Mouse (Mus musculus) limb, embryonic 14.5 days (tissue): Measurements from ENCODE around the gene Tnpo2. TPM values are rescaled to one million over a fixed set of nuclear protein-coding genes. Genes with fewer than 3 reads are reported as not detected.

ENCODE experiments used
- ATAC-seq: fragments of 200-750 bp; cut with Nextera tagmentation; 2 replicates; pipeline ENCODE4 v1.8.0; 2017; ENCODE audit warnings: low read depth, moderate number of reproducible peaks, moderate TSS enrichment; ENCODE audit not compliant: low FRiP score
- DNase-seq: peaks from one replicate; pipeline ENCODE4 v3.0.0-alpha.2; 2015; ENCODE audit warnings: low spot score
- H3K27ac ChIP-seq: fragments of 300-500 bp; sonication (generic); replicated peaks from 2 replicates; pipeline ENCODE4 v1.5.1; 2014; ENCODE audit warnings: low read depth, mild to moderate bottlenecking, low read length, moderate library complexity, mixed read lengths
- H3K27me3 ChIP-seq: fragments of 300-500 bp; sonication (generic); 2 replicates; pipeline ENCODE4 v1.6.1; 2014; ENCODE audit warnings: low read length, mixed read lengths; ENCODE audit not compliant: control insufficient read depth, insufficient read depth
- H3K36me3 ChIP-seq: fragments of 300-500 bp; sonication (generic); 2 replicates; pipeline ENCODE4 v1.6.1; 2014; ENCODE audit warnings: mild to moderate bottlenecking, low read length, moderate library complexity, mixed read lengths; ENCODE audit not compliant: control insufficient read depth, insufficient read depth
- H3K4me1 ChIP-seq: fragments of 300-500 bp; sonication (generic); 2 replicates; pipeline ENCODE4 v1.6.1; 2014; ENCODE audit warnings: antibody characterized with exemption, low read length, mixed read lengths; ENCODE audit not compliant: control insufficient read depth, insufficient read depth
- H3K4me2 ChIP-seq: fragments of 300-500 bp; sonication (generic); replicated peaks from 2 replicates; pipeline ENCODE4 v1.6.1; 2014; ENCODE audit warnings: low read depth, mild to moderate bottlenecking, low read length, moderate library complexity; ENCODE audit not compliant: severe bottlenecking
- H3K4me3 ChIP-seq: fragments of 300-500 bp; sonication (generic); replicated peaks from 2 replicates; pipeline ENCODE4 v1.5.1; 2014; ENCODE audit warnings: low read length
- H3K9ac ChIP-seq: fragments of 300-500 bp; sonication (generic); 2 replicates; pipeline ENCODE4 v1.6.1; 2014; ENCODE audit warnings: mild to moderate bottlenecking, low read depth, low read length, moderate library complexity; ENCODE audit not compliant: severe bottlenecking
- H3K9me3 ChIP-seq: fragments of 300-500 bp; sonication (generic); 2 replicates; pipeline ENCODE4 v1.6.1; 2016; ENCODE audit warnings: low read length; ENCODE audit not compliant: control insufficient read depth
- POLR2A ChIP-seq: fragments of 200-500 bp; IDR thresholded peaks from 2 replicates; pipeline ENCODE4 v1.8.0; 2012; ENCODE audit warnings: inconsistent platforms, mild to moderate bottlenecking, moderate library complexity, borderline replicate concordance; ENCODE audit not compliant: insufficient read depth, insufficient read length; ENCODE audit errors: extremely low read depth
- WGBS: fragments of 180-500 bp; shearing (Covaris S2); extraction: QIAGEN DNeasy Blood & Tissue Kit; methylation state at CpG from one replicate; pipeline ENCODE4 v1.1.7; 2014; 5-methylcytosine and 5-hydroxymethylcytosine counted together
- polyA plus RNA-seq, 2 experiments: library from polyadenylated mRNA; depleted of rRNA in 1 of 2; stranded (reverse) in 1 of 2; unstranded in 1 of 2; fragments of >200 nt; fragmentation: Nextera tagmentation in 1 of 2; extraction: Ambion mirVana in 1 of 2; gene quantifications; 2 replicates each; pipeline versions ENCODE4 v1.2.1 to v1.2.3; 2012 to 2014

The Tnpo2 gene
- polyA plus RNA-seq, 2 experiments, result 18.0 to 89.9 TPM

DNA sequence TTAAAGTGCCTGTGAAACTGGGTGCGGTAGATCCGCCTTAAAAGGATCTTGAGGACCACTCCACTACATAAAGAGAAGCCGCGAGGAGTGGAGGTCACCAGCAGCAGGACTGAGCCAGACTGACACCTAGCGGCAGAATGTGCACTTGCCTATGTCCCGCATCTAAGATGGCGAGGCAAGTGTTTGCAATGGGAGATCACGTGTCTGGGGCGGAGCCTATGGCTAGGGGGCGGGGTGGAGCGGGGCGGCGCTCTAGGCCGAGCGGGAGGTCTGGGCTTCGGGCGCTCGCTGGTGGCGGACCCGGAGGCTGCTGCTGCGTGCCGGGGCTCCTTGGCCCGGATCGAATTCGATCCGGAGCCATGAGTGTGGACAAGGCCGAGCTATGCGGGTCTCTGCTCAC lies 46.4 kb upstream of the Tnpo2 start, which contains the start of gene Hook2:
Gene Hook2, plus strand, starts transcription at position 255 of the 400 bp plus-strand sequence.
- TF ChIP-seq POLR2A, result peak; percentile 70; the same call in 1 of the 2 replicates
- peak within 1 kb of the TSS; percentile 67 for H3K4me3 ChIP-seq
- ATAC-seq, result peak; percentile 94
- peak within 1 kb of the TSS; percentile 75 for H3K4me2 ChIP-seq
- H3K9ac ChIP-seq, result peak within 1 kb of the TSS; percentile 69
- 0 out of 2 replicates have a peak, but pooled peaks cover 6% of the 10 kb centered on the region for H3K36me3 ChIP-seq
- 5% methylated on average over 26 of the region's 28 CpGs for WGBS
- no peaks in the 10 kb centered on the region for H3K9me3 ChIP-seq
- peak; percentile 98 for DNase-seq
- peak within 1 kb of the TSS; percentile 44; the same call in 1 of the 2 replicates for H3K27ac ChIP-seq
- H3K27me3 ChIP-seq, result no peaks in the 10 kb centered on the region
- H3K4me1 ChIP-seq, result peaks cover 11% of the 10 kb centered on the region

DNA sequence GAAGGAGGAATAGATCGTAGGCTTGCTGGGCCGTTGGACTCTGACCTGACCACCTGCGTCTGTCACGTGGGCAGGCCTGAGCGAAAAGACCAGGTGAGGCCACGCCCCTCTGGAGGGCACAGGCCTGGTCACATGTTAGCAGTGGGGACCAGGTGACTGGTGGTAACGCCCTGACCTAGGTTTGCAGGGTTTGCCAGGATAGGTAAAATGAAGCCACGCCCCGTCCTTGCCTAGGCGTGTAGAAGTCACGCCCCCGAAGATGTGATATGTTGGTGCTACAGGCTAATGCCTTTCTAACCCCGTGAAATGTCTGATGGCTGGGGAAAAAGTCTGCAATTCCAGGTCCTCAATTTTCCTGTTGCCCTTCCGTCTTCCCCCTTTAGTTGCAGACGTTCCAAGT lies 45.9 kb upstream of the Tnpo2 start:
- peak; percentile 79 for DNase-seq
- ATAC-seq, result peak; percentile 19; the same call in 1 of the 2 replicates
- Histone ChIP-seq H3K4me2 (peak overlapping the region; percentile 75), H3K27me3 (no peaks in the 10 kb centered on the region), H3K4me1 (peaks cover 8% of the 10 kb centered on the region), H3K9me3 (no peaks in the 10 kb centered on the region), H3K36me3 (0 out of 2 replicates have a peak, but pooled peaks cover 6% of the 10 kb centered on the region), H3K27ac (0 out of 2 replicates have a peak overlapping the region, but pooled peaks have one; percentile 43), H3K9ac (peak overlapping the region; percentile 69), H3K4me3 (peak overlapping the region; percentile 67)
- 1% methylated on average over 15 of the region's 15 CpGs for WGBS
- TF ChIP-seq POLR2A, result no peak

DNA sequence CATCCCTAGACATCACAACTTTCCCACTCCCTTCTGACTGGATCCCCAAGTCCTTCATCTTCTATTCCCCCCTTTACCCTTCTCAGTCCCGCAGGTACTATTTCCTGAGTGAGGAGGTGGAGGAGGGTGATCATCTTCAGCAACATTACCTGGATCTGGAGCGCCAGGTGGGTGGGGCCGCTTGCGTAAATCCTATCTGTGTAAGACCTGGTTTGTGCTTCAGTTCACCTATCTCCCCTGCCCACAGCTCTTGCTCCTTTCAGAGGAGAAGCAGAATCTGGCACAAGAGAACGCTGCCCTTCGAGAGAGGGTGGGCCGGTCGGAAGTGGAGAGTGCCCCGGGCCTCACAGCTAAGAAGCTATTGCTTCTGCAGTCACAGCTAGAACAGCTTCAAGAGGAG lies 42.3 kb upstream of the Tnpo2 start:
- no peak overlapping the region for H3K4me2 ChIP-seq
- no peak overlapping the region for H3K27ac ChIP-seq
- no peak overlapping the region for H3K9ac ChIP-seq
- no peak for TF ChIP-seq POLR2A
- no peak overlapping the region for H3K4me3 ChIP-seq
- ATAC-seq (no peak), DNase-seq (no peak)
- peaks cover 6% of the 10 kb centered on the region for H3K4me1 ChIP-seq
- no peaks in the 10 kb centered on the region for H3K27me3 ChIP-seq
- H3K9me3 ChIP-seq, result no peaks in the 10 kb centered on the region
- 91% methylated on average over 9 of the region's 9 CpGs for WGBS
- 0 out of 2 replicates have a peak, but pooled peaks cover 6% of the 10 kb centered on the region for H3K36me3 ChIP-seq

DNA sequence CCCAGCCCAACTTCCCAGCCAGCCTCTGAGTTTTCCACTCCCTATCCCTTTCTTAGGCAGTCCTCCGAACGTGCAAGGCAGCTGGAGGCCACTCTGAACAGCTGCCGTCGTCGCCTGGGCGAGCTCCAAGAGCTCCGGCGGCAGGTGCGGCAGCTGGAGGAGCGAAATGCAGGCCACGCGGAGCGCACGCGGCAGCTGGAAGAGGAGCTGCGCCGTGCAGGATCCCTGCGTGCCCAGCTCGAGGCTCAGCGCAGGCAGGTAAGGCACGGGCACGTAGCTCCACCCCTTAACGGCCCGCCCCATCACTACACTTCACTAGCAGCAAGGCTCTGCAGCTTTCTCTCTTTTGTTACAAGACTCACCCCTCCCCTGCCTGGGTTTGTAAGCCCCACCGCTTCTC lies 41.0 kb upstream of the Tnpo2 start:
- H3K4me3 ChIP-seq, result no peak overlapping the region
- 0 out of 2 replicates have a peak, but pooled peaks cover 6% of the 10 kb centered on the region for H3K36me3 ChIP-seq
- H3K27me3 ChIP-seq, result no peaks in the 10 kb centered on the region
- no peak overlapping the region for H3K4me2 ChIP-seq
- DNase-seq, result peak; percentile 50
- H3K27ac ChIP-seq, result no peak overlapping the region
- no peaks in the 10 kb centered on the region for H3K9me3 ChIP-seq
- no peak overlapping the region for H3K9ac ChIP-seq
- ATAC-seq, result peak; percentile 61
- 17% methylated on average over 24 of the region's 25 CpGs for WGBS
- TF ChIP-seq POLR2A, result no peak
- H3K4me1 ChIP-seq, result peaks cover 4% of the 10 kb centered on the region

DNA sequence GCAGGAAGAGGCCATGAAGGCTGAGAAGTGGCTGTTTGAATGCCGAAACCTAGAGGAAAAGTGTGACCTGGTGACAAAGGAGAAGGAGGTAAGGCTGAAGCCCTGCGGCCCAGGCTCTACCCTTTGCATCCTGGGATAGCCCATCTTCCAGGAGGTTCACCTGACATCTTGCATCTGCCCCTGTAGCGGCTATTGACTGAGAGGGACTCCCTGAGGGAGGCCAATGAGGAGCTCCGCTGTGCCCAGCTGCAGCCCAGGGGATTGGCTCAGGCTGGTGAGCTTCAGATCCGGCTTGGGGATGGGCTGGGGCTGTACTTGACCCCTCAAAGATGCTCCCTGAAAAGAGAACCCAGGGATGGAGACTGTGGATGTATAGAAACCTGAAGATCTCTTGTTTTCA lies 39.7 kb upstream of the Tnpo2 start:
- no peak for ATAC-seq
- TF ChIP-seq POLR2A, result no peak
- no peak for DNase-seq
- 77% methylated on average over 5 of the region's 5 CpGs for WGBS
- H3K36me3 ChIP-seq, result 0 out of 2 replicates have a peak, but pooled peaks cover 6% of the 10 kb centered on the region
- H3K27ac ChIP-seq, result no peak overlapping the region
- no peak overlapping the region for H3K4me3 ChIP-seq
- no peak overlapping the region for H3K4me2 ChIP-seq
- H3K4me1 ChIP-seq, result no peaks in the 10 kb centered on the region; the same call in 1 of the 2 replicates
- no peak overlapping the region for H3K9ac ChIP-seq
- H3K27me3 ChIP-seq, result no peaks in the 10 kb centered on the region
- no peaks in the 10 kb centered on the region for H3K9me3 ChIP-seq
